Mouse (Mus musculus) heart, postnatal 0 days (tissue): Measurements from ENCODE around the gene Fbxo21.

ENCODE experiments used
- CTCF ChIP-seq: IDR thresholded peaks from 2 replicates; pipeline ENCODE4 v1.5.1; 2016; ENCODE audit warnings: antibody characterized with exemption, control low read depth, low read depth
- EP300 ChIP-seq: IDR thresholded peaks from 2 replicates; pipeline ENCODE4 v1.6.1; 2016; ENCODE audit warnings: antibody characterized with exemption, low read depth

GRCm38 (mm10) chr5:117939402-117939801 lies 37.1 kb upstream of the Fbxo21 start:
- TF ChIP-seq CTCF (no peak), EP300 (no peak)
